Mouse (Mus musculus): ENCODE measurements around the gene Chm. TPM values are rescaled to one million over a fixed set of nuclear protein-coding genes. Genes with fewer than 3 reads are reported as not detected.
"Not testable (repeated sequence)": the region's sequence is repeated elsewhere in the genome, so short reads cannot be mapped to it uniquely, and the experiment has no call there.

The Chm gene
- 12.0 and 12.6 TPM in 2 replicates for polyA plus RNA-seq (2015; fragmentation: Nextera tagmentation; extraction: Ambion mirVana)

- WGBS: 12% methylated on average over 21 of the region's 21 CpGs
- no peaks in the 10 kb centered on the region for H3K27me3 ChIP-seq (ENCODE audit: control insufficient read depth, insufficient read depth, low read length)
- no peaks in the 10 kb centered on the region for H3K36me3 ChIP-seq (ENCODE audit: control insufficient read depth, insufficient read depth, low read length)
- no peaks in the 10 kb centered on the region for H3K4me1 ChIP-seq (ENCODE audit: control insufficient read depth, insufficient read depth, low read length)
- peak within 1 kb of the TSS; percentile 31 for H3K27ac ChIP-seq (ENCODE audit: low read length)
- H3K9ac ChIP-seq (ENCODE audit: low read length): peak within 1 kb of the TSS; percentile 61
- ATAC-seq (ENCODE audit: insufficient read depth, low FRiP score): peak; percentile 92
- peak within 1 kb of the TSS; percentile 58 for H3K4me2 ChIP-seq (ENCODE audit: low read depth, low read length)
- peak within 1 kb of the TSS; percentile 63 for H3K4me3 ChIP-seq (replicated peaks; ENCODE audit: low read length)
- H3K9me3 ChIP-seq (replicated peaks; ENCODE audit: control insufficient read depth, low read length): no peaks in the 10 kb centered on the region
Measured at GRCm38 (mm10) chrX:113185230-113185985, at the start of gene Chm. Gene Chm, minus strand, starts transcription at chrX:113185517.

GRCm38 (mm10) chrX:113193901-113194300 lies 8.6 kb upstream of the Chm start:
- Histone ChIP-seq H3K4me2 (ENCODE audit: low read depth, low read length) (no peak overlapping the region), H3K27ac (ENCODE audit: low read length) (no peak overlapping the region), H3K9ac (ENCODE audit: low read length) (no peak overlapping the region), H3K27me3 (ENCODE audit: control insufficient read depth, insufficient read depth, low read length) (no peaks in the 10 kb centered on the region), H3K36me3 (ENCODE audit: control insufficient read depth, insufficient read depth, low read length) (no peaks in the 10 kb centered on the region), H3K4me3 (replicated peaks; ENCODE audit: low read length) (no peak overlapping the region), H3K4me1 (ENCODE audit: control insufficient read depth, insufficient read depth, low read length) (no peaks in the 10 kb centered on the region), H3K9me3 (replicated peaks; ENCODE audit: control insufficient read depth, low read length) (no peaks in the 10 kb centered on the region)
- WGBS: 35% methylated on average over 2 of the region's 2 CpGs
- ATAC-seq (ENCODE audit: insufficient read depth, low FRiP score): no peak

GRCm38 (mm10) chrX:113184569-113185229 lies 618 bp downstream of the Chm start:
- WGBS: 13% methylated on average over 17 of the region's 17 CpGs
- no peaks in the 10 kb centered on the region for H3K9me3 ChIP-seq (replicated peaks; ENCODE audit: control insufficient read depth, low read length)
- no peak for ATAC-seq (ENCODE audit: insufficient read depth, low FRiP score)

GRCm38 (mm10) chrX:113180856-113181255 lies 4.5 kb downstream of the Chm start:
- not testable (repeated sequence) for H3K36me3 ChIP-seq (ENCODE audit: control insufficient read depth, insufficient read depth, low read length); H3K9ac ChIP-seq (ENCODE audit: low read length); H3K27ac ChIP-seq (ENCODE audit: low read length); H3K4me2 ChIP-seq (ENCODE audit: low read depth, low read length); H3K27me3 ChIP-seq (ENCODE audit: control insufficient read depth, insufficient read depth, low read length); ATAC-seq (ENCODE audit: insufficient read depth, low FRiP score); H3K9me3 ChIP-seq (replicated peaks; ENCODE audit: control insufficient read depth, low read length); H3K4me1 ChIP-seq (ENCODE audit: control insufficient read depth, insufficient read depth, low read length); H3K4me3 ChIP-seq (replicated peaks; ENCODE audit: low read length)
- WGBS: 89% methylated on average over 4 of the region's 4 CpGs

More at GRCm38 (mm10) chrX:113184569-113185229, 618 bp downstream of the Chm start:
- H3K4me1 ChIP-seq (ENCODE audit: control insufficient read depth, insufficient read depth, low read length): no peaks in the 10 kb centered on the region
- no peaks in the 10 kb centered on the region for H3K36me3 ChIP-seq (ENCODE audit: control insufficient read depth, insufficient read depth, low read length)
- peak overlapping the region; percentile 61 for H3K9ac ChIP-seq (ENCODE audit: low read length)
- H3K27ac ChIP-seq (ENCODE audit: low read length): peak overlapping the region; percentile 31
- no peaks in the 10 kb centered on the region for H3K27me3 ChIP-seq (ENCODE audit: control insufficient read depth, insufficient read depth, low read length)
- peak overlapping the region; percentile 58 for H3K4me2 ChIP-seq (ENCODE audit: low read depth, low read length)
- H3K4me3 ChIP-seq (replicated peaks; ENCODE audit: low read length): peak overlapping the region; percentile 63

GRCm38 (mm10) chrX:113172766-113173165 lies 12.6 kb downstream of the Chm start:
- H3K27me3 ChIP-seq (ENCODE audit: control insufficient read depth, insufficient read depth, low read length): no peaks in the 10 kb centered on the region
- H3K9me3 ChIP-seq (replicated peaks; ENCODE audit: control insufficient read depth, low read length): no peaks in the 10 kb centered on the region
- no peak overlapping the region for H3K4me2 ChIP-seq (ENCODE audit: low read depth, low read length)
- H3K4me1 ChIP-seq (ENCODE audit: control insufficient read depth, insufficient read depth, low read length): no peaks in the 10 kb centered on the region
- 52% methylated on average over 2 of the region's 2 CpGs for WGBS
- no peak for ATAC-seq (ENCODE audit: insufficient read depth, low FRiP score)
- no peak overlapping the region for H3K9ac ChIP-seq (ENCODE audit: low read length)
- H3K4me3 ChIP-seq (replicated peaks; ENCODE audit: low read length): no peak overlapping the region
- no peak overlapping the region for H3K27ac ChIP-seq (ENCODE audit: low read length)
- no peaks in the 10 kb centered on the region for H3K36me3 ChIP-seq (ENCODE audit: control insufficient read depth, insufficient read depth, low read length)

- H3K27me3 ChIP-seq (ENCODE audit: control insufficient read depth, insufficient read depth, low read length): no peaks in the 10 kb centered on the region
- no peak overlapping the region for H3K4me2 ChIP-seq (ENCODE audit: low read depth, low read length)
- H3K4me3 ChIP-seq (replicated peaks; ENCODE audit: low read length): no peak overlapping the region
- no peaks in the 10 kb centered on the region for H3K36me3 ChIP-seq (ENCODE audit: control insufficient read depth, insufficient read depth, low read length)
- no peaks in the 10 kb centered on the region for H3K9me3 ChIP-seq (replicated peaks; ENCODE audit: control insufficient read depth, low read length)
- H3K4me1 ChIP-seq (ENCODE audit: control insufficient read depth, insufficient read depth, low read length): no peaks in the 10 kb centered on the region
- H3K9ac ChIP-seq (ENCODE audit: low read length): no peak overlapping the region
- no peak for ATAC-seq (ENCODE audit: insufficient read depth, low FRiP score)
- no peak overlapping the region for H3K27ac ChIP-seq (ENCODE audit: low read length)
- 65% methylated on average over 1 of the region's 1 CpGs for WGBS
Measured at GRCm38 (mm10) chrX:113172271-113172670, 13.0 kb downstream of the Chm start.

GRCm38 (mm10) chrX:113160268-113160860 lies 25.0 kb downstream of the Chm start:
- H3K9ac ChIP-seq (ENCODE audit: low read length): no peak overlapping the region
- 36% methylated on average over 3 of the region's 3 CpGs for WGBS
- H3K4me1 ChIP-seq (ENCODE audit: control insufficient read depth, insufficient read depth, low read length): no peaks in the 10 kb centered on the region

GRCm38 (mm10) chrX:113084171-113084570 lies 101.1 kb downstream of the Chm start:
- 76% methylated on average over 2 of the region's 2 CpGs for WGBS
- no peaks in the 10 kb centered on the region for H3K9me3 ChIP-seq (replicated peaks; ENCODE audit: control insufficient read depth, low read length)

More at GRCm38 (mm10) chrX:113160268-113160860, 25.0 kb downstream of the Chm start:
- H3K27ac ChIP-seq (ENCODE audit: low read length): no peak overlapping the region
- no peaks in the 10 kb centered on the region for H3K36me3 ChIP-seq (ENCODE audit: control insufficient read depth, insufficient read depth, low read length)
- H3K4me2 ChIP-seq (ENCODE audit: low read depth, low read length): no peak overlapping the region
- no peak overlapping the region for H3K4me3 ChIP-seq (replicated peaks; ENCODE audit: low read length)
- no peaks in the 10 kb centered on the region for H3K9me3 ChIP-seq (replicated peaks; ENCODE audit: control insufficient read depth, low read length)
- ATAC-seq (ENCODE audit: insufficient read depth, low FRiP score): no peak; the same call in 1 of the 2 replicates
- H3K27me3 ChIP-seq (ENCODE audit: control insufficient read depth, insufficient read depth, low read length): no peaks in the 10 kb centered on the region

GRCm38 (mm10) chrX:113076053-113076452 lies 109.3 kb downstream of the Chm start:
- H3K4me3 ChIP-seq (replicated peaks; ENCODE audit: low read length): no peak overlapping the region
- no peaks in the 10 kb centered on the region for H3K4me1 ChIP-seq (ENCODE audit: control insufficient read depth, insufficient read depth, low read length)
- no peaks in the 10 kb centered on the region for H3K9me3 ChIP-seq (replicated peaks; ENCODE audit: control insufficient read depth, low read length)
- no peak overlapping the region for H3K27ac ChIP-seq (ENCODE audit: low read length)
- WGBS: 98% methylated on average over 2 of the region's 2 CpGs
- H3K9ac ChIP-seq (ENCODE audit: low read length): no peak overlapping the region
- H3K27me3 ChIP-seq (ENCODE audit: control insufficient read depth, insufficient read depth, low read length): no peaks in the 10 kb centered on the region
- no peaks in the 10 kb centered on the region for H3K36me3 ChIP-seq (ENCODE audit: control insufficient read depth, insufficient read depth, low read length)
- H3K4me2 ChIP-seq (ENCODE audit: low read depth, low read length): no peak overlapping the region
- ATAC-seq (ENCODE audit: insufficient read depth, low FRiP score): no peak

More at GRCm38 (mm10) chrX:113084171-113084570, 101.1 kb downstream of the Chm start:
- Histone ChIP-seq H3K4me1 (ENCODE audit: control insufficient read depth, insufficient read depth, low read length) (no peaks in the 10 kb centered on the region), H3K4me2 (ENCODE audit: low read depth, low read length) (no peak overlapping the region), H3K4me3 (replicated peaks; ENCODE audit: low read length) (no peak overlapping the region), H3K27ac (ENCODE audit: low read length) (no peak overlapping the region), H3K36me3 (ENCODE audit: control insufficient read depth, insufficient read depth, low read length) (no peaks in the 10 kb centered on the region), H3K27me3 (ENCODE audit: control insufficient read depth, insufficient read depth, low read length) (no peaks in the 10 kb centered on the region), H3K9ac (ENCODE audit: low read length) (no peak overlapping the region)
- ATAC-seq (ENCODE audit: insufficient read depth, low FRiP score): no peak

Measured in stomach, embryonic 16.5 days (tissue).